Mouse (Mus musculus) embryonic fibroblast, embryonic 13.5 days (primary cell): Measurements from ENCODE around the gene Rora.

ENCODE experiments used
- CTCF ChIP-seq: IDR thresholded peaks from 2 replicates; pipeline ENCODE4 v1.5.1; 2011; ENCODE audit warnings: mild to moderate bottlenecking, control low read depth, low read length, moderate library complexity, borderline replicate concordance; ENCODE audit not compliant: insufficient read depth
- POLR2A ChIP-seq: IDR thresholded peaks from 2 replicates; pipeline ENCODE4 v1.6.1; 2011; ENCODE audit warnings: low read depth, mild to moderate bottlenecking, control low read depth, low read length, moderate library complexity

GRCm38 (mm10) chr9:68732929-68733328 lies 79.3 kb downstream of the Rora start:
- TF ChIP-seq POLR2A: no peak
- no peak for TF ChIP-seq CTCF
